Mouse (Mus musculus) embryonic facial prominence, embryonic 13.5 days (tissue): ENCODE measurements around the gene Lingo2. TPM values are rescaled to one million over a fixed set of nuclear protein-coding genes. Genes with fewer than 3 reads are reported as not detected.

Source experiments
- ATAC-seq: fragments of 200-750 bp; cut with Nextera tagmentation; 2 replicates; pipeline ENCODE4 v1.8.0; 2017; ENCODE audit warnings: low read depth; ENCODE audit not compliant: insufficient number of reproducible peaks, insufficient read depth, low FRiP score, low TSS enrichment
- H3K27ac ChIP-seq: fragments of 300-500 bp; sonication (generic); 2 replicates; pipeline ENCODE4 v1.5.1; 2015; ENCODE audit warnings: moderate library complexity, mild to moderate bottlenecking, inconsistent platforms
- H3K27me3 ChIP-seq: fragments of 300-500 bp; sonication (generic); 2 replicates; pipeline ENCODE4 v1.6.1; 2015; ENCODE audit warnings: mild to moderate bottlenecking, inconsistent platforms
- H3K36me3 ChIP-seq: fragments of 300-500 bp; sonication (generic); 2 replicates; pipeline ENCODE4 v1.6.1; 2015; ENCODE audit warnings: mild to moderate bottlenecking, inconsistent platforms
- H3K4me1 ChIP-seq: fragments of 300-500 bp; sonication (generic); 2 replicates; pipeline ENCODE4 v1.6.1; 2015; ENCODE audit warnings: inconsistent platforms
- H3K4me2 ChIP-seq: fragments of 300-500 bp; sonication (generic); 2 replicates; pipeline ENCODE4 v1.6.1; 2015; ENCODE audit warnings: moderate library complexity, mild to moderate bottlenecking, inconsistent platforms
- H3K4me3 ChIP-seq: fragments of 300-500 bp; sonication (generic); 2 replicates; pipeline ENCODE4 v1.5.1; 2015; ENCODE audit warnings: mild to moderate bottlenecking, inconsistent platforms
- H3K9ac ChIP-seq: fragments of 300-500 bp; sonication (generic); 2 replicates; pipeline ENCODE4 v1.6.1; 2015; ENCODE audit warnings: mild to moderate bottlenecking, inconsistent platforms
- H3K9me3 ChIP-seq: fragments of 300-500 bp; sonication (generic); 2 replicates; pipeline ENCODE4 v1.6.1; 2016; ENCODE audit warnings: inconsistent platforms
- WGBS: fragments of 180-500 bp; shearing (Covaris S2); methylation state at CpG from one replicate; pipeline ENCODE4 v1.1.7; 2015; ENCODE audit warnings: mixed read lengths; 5-methylcytosine and 5-hydroxymethylcytosine counted together
- polyA plus RNA-seq: library from polyadenylated mRNA; unstranded; fragments of >200 nt; fragmentation: Nextera tagmentation; extraction: Ambion mirVana; gene quantifications from 2 replicates; pipeline ENCODE4 v1.2.1, GENCODE M21; 2015

The Lingo2 gene
- polyA plus RNA-seq, 1 experiment from 2014 or later = 6.9 TPM

- H3K9ac ChIP-seq = no peak overlapping the region
Measured at GRCm38 (mm10) chr4:35917453-35917852, 1034.1 kb downstream of the Lingo2 start.

GRCm38 (mm10) chr4:35897769-35898564 is 1053.6 kb downstream of the Lingo2 start:
- Histone ChIP-seq H3K27ac (no peak overlapping the region), H3K36me3 (no peaks in the 10 kb centered on the region), H3K27me3 (no peaks in the 10 kb centered on the region), H3K9ac (no peak overlapping the region), H3K4me3 (no peak overlapping the region), H3K9me3 (no peaks in the 10 kb centered on the region), H3K4me2 (no peak overlapping the region), H3K4me1 (no peaks in the 10 kb centered on the region)
- no peak for ATAC-seq
- 63% methylated on average over 1 of the region's 1 CpGs for WGBS

More at GRCm38 (mm10) chr4:35917453-35917852, 1034.1 kb downstream of the Lingo2 start:
- Histone ChIP-seq H3K36me3 (no peaks in the 10 kb centered on the region), H3K27me3 (no peaks in the 10 kb centered on the region), H3K4me2 (no peak overlapping the region), H3K27ac (no peak overlapping the region), H3K9me3 (no peaks in the 10 kb centered on the region), H3K4me1 (no peaks in the 10 kb centered on the region), H3K4me3 (no peak overlapping the region)
- WGBS = 77% methylated on average over 3 of the region's 3 CpGs
- no peak for ATAC-seq

GRCm38 (mm10) chr4:35885591-35886542 is 1065.7 kb downstream of the Lingo2 start:
- H3K4me1 ChIP-seq = no peaks in the 10 kb centered on the region
- H3K27ac ChIP-seq = no peak overlapping the region
- no peaks in the 10 kb centered on the region for H3K27me3 ChIP-seq
- H3K9ac ChIP-seq = no peak overlapping the region
- WGBS = 67% methylated on average over 5 of the region's 5 CpGs
- no peaks in the 10 kb centered on the region for H3K9me3 ChIP-seq
- H3K36me3 ChIP-seq = no peaks in the 10 kb centered on the region
- ATAC-seq = no peak
- H3K4me2 ChIP-seq = no peak overlapping the region
- no peak overlapping the region for H3K4me3 ChIP-seq

GRCm38 (mm10) chr4:35884946-35885460 is 1066.5 kb downstream of the Lingo2 start:
- H3K9me3 ChIP-seq = no peaks in the 10 kb centered on the region
- no peaks in the 10 kb centered on the region for H3K36me3 ChIP-seq
- no peak for ATAC-seq
- H3K4me2 ChIP-seq = no peak overlapping the region
- H3K27ac ChIP-seq = no peak overlapping the region
- WGBS = 54% methylated on average over 3 of the region's 3 CpGs
- H3K4me1 ChIP-seq = no peaks in the 10 kb centered on the region
- H3K4me3 ChIP-seq = no peak overlapping the region
- no peak overlapping the region for H3K9ac ChIP-seq
- H3K27me3 ChIP-seq = no peaks in the 10 kb centered on the region

- no peak overlapping the region for H3K4me2 ChIP-seq
- H3K4me3 ChIP-seq = no peak overlapping the region
- H3K9ac ChIP-seq = no peak overlapping the region
- no peaks in the 10 kb centered on the region for H3K27me3 ChIP-seq
- H3K27ac ChIP-seq = no peak overlapping the region
- WGBS = 91% methylated on average over 1 of the region's 1 CpGs
- ATAC-seq = no peak
- H3K36me3 ChIP-seq = no peaks in the 10 kb centered on the region
- peaks cover 6% of the 10 kb centered on the region for H3K4me1 ChIP-seq
- no peaks in the 10 kb centered on the region for H3K9me3 ChIP-seq
Measured at GRCm38 (mm10) chr4:35846518-35846917, 1105.0 kb downstream of the Lingo2 start.

- H3K9me3 ChIP-seq = no peaks in the 10 kb centered on the region
- no peak overlapping the region for H3K9ac ChIP-seq
- no peaks in the 10 kb centered on the region for H3K27me3 ChIP-seq
- peaks cover 6% of the 10 kb centered on the region for H3K4me1 ChIP-seq
- 0 out of 2 replicates have a peak overlapping the region, but pooled peaks have one; percentile 40 for H3K27ac ChIP-seq
- H3K4me2 ChIP-seq = peak overlapping the region; percentile 46
- H3K4me3 ChIP-seq = peak overlapping the region; percentile 9
- 0 out of 2 replicates have a peak, but pooled peaks have one; percentile 26 for ATAC-seq
- 25% methylated on average over 7 of the region's 7 CpGs for WGBS
- no peaks in the 10 kb centered on the region for H3K36me3 ChIP-seq
Measured at GRCm38 (mm10) chr4:35845140-35845539, 1106.4 kb downstream of the Lingo2 start.

GRCm38 (mm10) chr4:35844518-35844917 is 1107.0 kb downstream of the Lingo2 start:
- no peaks in the 10 kb centered on the region for H3K36me3 ChIP-seq
- WGBS = 48% methylated on average over 6 of the region's 6 CpGs
- no peaks in the 10 kb centered on the region for H3K9me3 ChIP-seq
- H3K4me1 ChIP-seq = peaks cover 6% of the 10 kb centered on the region
- no peaks in the 10 kb centered on the region for H3K27me3 ChIP-seq
- ATAC-seq = no peak
- no peak overlapping the region for H3K27ac ChIP-seq
- peak overlapping the region; percentile 46 for H3K4me2 ChIP-seq
- no peak overlapping the region for H3K9ac ChIP-seq
- H3K4me3 ChIP-seq = peak overlapping the region; percentile 9; the same call in 1 of the 2 replicates

- H3K4me2 ChIP-seq = no peak overlapping the region
- no peak overlapping the region for H3K27ac ChIP-seq
- H3K4me3 ChIP-seq = no peak overlapping the region
- no peaks in the 10 kb centered on the region for H3K4me1 ChIP-seq
- ATAC-seq = no peak
- H3K36me3 ChIP-seq = no peaks in the 10 kb centered on the region
- no peak overlapping the region for H3K9ac ChIP-seq
- 84% methylated on average over 7 of the region's 7 CpGs for WGBS
- no peaks in the 10 kb centered on the region for H3K27me3 ChIP-seq
- H3K9me3 ChIP-seq = no peaks in the 10 kb centered on the region
Measured at GRCm38 (mm10) chr4:35823322-35823870, 1128.2 kb downstream of the Lingo2 start.

- Histone ChIP-seq H3K27me3 (no peaks in the 10 kb centered on the region), H3K4me2 (no peak overlapping the region), H3K36me3 (no peaks in the 10 kb centered on the region), H3K9ac (no peak overlapping the region), H3K27ac (no peak overlapping the region), H3K4me1 (no peaks in the 10 kb centered on the region), H3K4me3 (no peak overlapping the region), H3K9me3 (no peaks in the 10 kb centered on the region)
- no peak for ATAC-seq
- WGBS = 95% methylated on average over 1 of the region's 1 CpGs
Measured at GRCm38 (mm10) chr4:35820701-35821100, 1130.8 kb downstream of the Lingo2 start.

- no peak overlapping the region for H3K4me2 ChIP-seq
- no peaks in the 10 kb centered on the region for H3K36me3 ChIP-seq
- no peaks in the 10 kb centered on the region for H3K4me1 ChIP-seq
- no peak overlapping the region for H3K27ac ChIP-seq
- no peak overlapping the region for H3K9ac ChIP-seq
- H3K9me3 ChIP-seq = no peaks in the 10 kb centered on the region
- no peaks in the 10 kb centered on the region for H3K27me3 ChIP-seq
- no peak for ATAC-seq
- H3K4me3 ChIP-seq = no peak overlapping the region
- 94% methylated on average over 1 of the region's 1 CpGs for WGBS
Measured at GRCm38 (mm10) chr4:35814698-35815097, 1136.8 kb downstream of the Lingo2 start.

- ATAC-seq = no peak
- Histone ChIP-seq H3K36me3 (no peaks in the 10 kb centered on the region), H3K9me3 (no peaks in the 10 kb centered on the region), H3K9ac (no peak overlapping the region), H3K4me1 (no peaks in the 10 kb centered on the region), H3K27me3 (no peaks in the 10 kb centered on the region), H3K4me3 (no peak overlapping the region), H3K27ac (no peak overlapping the region), H3K4me2 (no peak overlapping the region)
- 78% methylated on average over 6 of the region's 6 CpGs for WGBS
Measured at GRCm38 (mm10) chr4:35807497-35808210, 1143.9 kb downstream of the Lingo2 start.
